Mouse (Mus musculus) liver, embryonic 14.5 days (tissue): ENCODE measurements at regions not wholly inside any gene's neighbourhood (a gene's known extent, or its start where the extent isn't known, plus 50 kb on each side); places are given as distances from the start of the nearest gene placed in this dataset.

Experiments used
- CTCF ChIP-seq: IDR thresholded peaks from 2 replicates; pipeline ENCODE4 v1.5.1; 2016; ENCODE audit warnings: antibody characterized with exemption, low read depth, control low read depth
- EP300 ChIP-seq: IDR thresholded peaks from 2 replicates; pipeline ENCODE4 v1.6.1; 2016; ENCODE audit warnings: antibody characterized with exemption, low read depth

GRCm38 (mm10) chr7:73208479-73208816 is 166.9 kb upstream of the Rgma start:
- TF ChIP-seq CTCF = no peak
- TF ChIP-seq EP300 = no peak
